In the genomic region with DNA sequence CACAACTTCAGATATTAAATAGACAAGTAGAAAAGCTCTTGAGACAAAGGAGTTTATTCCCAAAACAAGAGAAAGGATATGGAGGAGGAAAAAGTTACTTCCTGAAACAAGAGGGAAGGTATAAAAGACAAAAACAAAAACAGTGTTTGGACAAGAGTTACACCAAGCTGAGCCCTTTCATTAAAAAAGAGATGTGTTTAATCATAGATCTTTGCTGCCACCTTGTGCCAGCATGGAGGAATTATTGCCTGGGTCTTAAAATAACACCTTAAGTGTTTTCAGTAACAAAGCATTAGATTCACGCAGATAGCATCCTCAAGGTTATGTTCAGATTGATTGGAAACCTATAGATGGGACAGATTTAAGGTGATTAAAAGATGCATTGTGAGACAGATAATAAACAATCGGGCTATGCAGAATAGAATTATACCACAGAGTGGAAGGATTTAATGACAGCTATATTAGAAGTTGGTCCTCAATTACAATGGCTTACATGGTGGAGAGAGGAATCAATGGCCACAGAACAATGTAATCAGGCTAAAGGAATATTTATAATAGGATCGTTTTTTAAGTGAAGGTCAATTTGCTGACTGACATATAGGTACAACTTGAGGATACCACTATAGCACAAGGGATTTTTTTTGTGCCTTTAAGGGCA, we compare ENCODE assay signal across 9 mouse cellular contexts.
DNase-seq lines count a peak whose midpoint lies in the region; ATAC-seq lines count a peak whose summit lies in the region.
"Had no signal": no experiment of that assay in that cellular context is flagged by ENCODE, and none has a peak within 500 bp of the region (broad histone marks: within the 10 kb centered on the region; RNA-seq: fewer than 3 reads in every experiment).

No protein-coding gene starts in this region.

- 30% methylated on average over 3 of the region's 3 CpGs for WGBS in kidney, embryonic 15.5 days
- 31% methylated on average over 3 of the region's 3 CpGs for WGBS in limb, embryonic 10.5 days

- peak; percentile 19 for DNase-seq in kidney, adult 18-20 months
- DNase-seq in adipocyte (ENCODE audit: low spot score): peak; percentile 82
- peak; percentile 84 for DNase-seq in embryo, embryonic 10.5 days (ENCODE audit: low spot score)
- DNase-seq in induced T-regulatory cell, adult 2 months (ENCODE audit: low read depth): peak; percentile 21
- DNase-seq in limb, embryonic 10.5 days (ENCODE audit: low spot score): peak; percentile 34
- DNase-seq in right cerebral cortex, adult 2 months (ENCODE audit: low spot score in 2 of 2): peak; percentile 59 to 77
- no peak for DNase-seq in spleen, adult 18-20 months

- no peaks in the 10 kb centered on the region for H3K36me3 ChIP-seq in kidney, embryonic 15.5 days
- no peaks in the 10 kb centered on the region for H3K36me3 ChIP-seq in limb, embryonic 10.5 days
- H3K36me3 ChIP-seq: embryonic facial prominence, embryonic 13.5 days had no signal

- no peak for ATAC-seq in kidney, embryonic 15.5 days (replicated peaks; ENCODE audit: low FRiP score)

- no peak overlapping the region for H3K4me2 ChIP-seq in kidney, embryonic 15.5 days
- H3K4me2 ChIP-seq: embryonic facial prominence, embryonic 13.5 days had no signal

- H3K9me3 ChIP-seq in kidney, embryonic 15.5 days (replicated peaks): no peaks in the 10 kb centered on the region
- H3K9me3 ChIP-seq in limb, embryonic 10.5 days (replicated peaks): no peaks in the 10 kb centered on the region
- H3K9me3 ChIP-seq: embryonic facial prominence, embryonic 13.5 days had no signal

- H3K27me3 ChIP-seq in kidney, embryonic 15.5 days: no peaks in the 10 kb centered on the region
- H3K27me3 ChIP-seq in limb, embryonic 10.5 days (ENCODE audit: low read depth, poor library complexity, severe bottlenecking): no peaks in the 10 kb centered on the region
- H3K27me3 ChIP-seq: embryonic facial prominence, embryonic 13.5 days had no signal

- no peak overlapping the region for H3K9ac ChIP-seq in kidney, embryonic 15.5 days
- H3K9ac ChIP-seq: embryonic facial prominence, embryonic 13.5 days had no signal

- no peaks in the 10 kb centered on the region for H3K4me1 ChIP-seq in kidney, embryonic 15.5 days
- H3K4me1 ChIP-seq in limb, embryonic 10.5 days: no peaks in the 10 kb centered on the region
- H3K4me1 ChIP-seq: embryonic facial prominence, embryonic 13.5 days had no signal

- H3K4me3 ChIP-seq in kidney, embryonic 15.5 days (replicated peaks): no peak overlapping the region
- no peak overlapping the region for H3K4me3 ChIP-seq in limb, embryonic 10.5 days
- H3K4me3 ChIP-seq: embryonic facial prominence, embryonic 13.5 days had no signal

- no peak overlapping the region for H3K27ac ChIP-seq in kidney, embryonic 15.5 days
- H3K27ac ChIP-seq in limb, embryonic 10.5 days: no peak overlapping the region
- H3K27ac ChIP-seq: embryonic facial prominence, embryonic 13.5 days had no signal

Comparison
In these comparisons a context has a peak if more than half of its experiments do, and no peak if none do; other contexts are left out.
1. DNase-seq: peak in kidney, adult 18-20 months (single experiment), adipocyte (single experiment), embryo, embryonic 10.5 days (single experiment), induced T-regulatory cell, adult 2 months (single experiment), limb, embryonic 10.5 days (single experiment) and right cerebral cortex, adult 2 months (2 of 2); none in spleen, adult 18-20 months (0 of 2).